Mouse (Mus musculus): ENCODE data around the gene Tas2r138.

GRCm38 (mm10) chr6:40637755-40638154, 24.6 kb upstream of the Tas2r138 start:
- no peak for TF ChIP-seq CTCF (IDR thresholded peaks at IDR 0.05; ENCODE audit: control insufficient read depth, insufficient read depth, insufficient read length)
- no peak for TF ChIP-seq MAX (IDR thresholded peaks at IDR 0.05)
- no peak for TF ChIP-seq FOSL1 (IDR thresholded peaks at IDR 0.05; ENCODE audit: insufficient read depth, low read length, poor library complexity, severe bottlenecking)
- TF ChIP-seq MYOD1 (IDR thresholded peaks at IDR 0.05; ENCODE audit: control insufficient read depth, insufficient read length, low read depth): no peak
- no peak for TF ChIP-seq USF1 (IDR thresholded peaks at IDR 0.05; ENCODE audit: low read depth)
- no peak for TF ChIP-seq MYOG (IDR thresholded peaks at IDR 0.05; ENCODE audit: control insufficient read depth, extremely low read depth, insufficient read length)
- no peak for TF ChIP-seq CEBPB (IDR thresholded peaks at IDR 0.05; ENCODE audit: low read depth)
